Mouse (Mus musculus) heart, adult 2 months (tissue): ENCODE data around the gene Chil4. TPM values are rescaled to one million over a fixed set of nuclear protein-coding genes. Genes with fewer than 3 reads are reported as not detected.
"Not testable (repeated sequence)": the region's sequence is repeated elsewhere in the genome, so short reads cannot be mapped to it uniquely, and the experiment has no call there.

Experiments used
- DNase-seq, 2 experiments: peaks; one replicate each; pipeline ENCODE4 v3.0.0; 2021
- H3K27ac ChIP-seq: fragments of 200-600 bp; 2 replicates; pipeline ENCODE4 v1.8.1; 2022
- H3K27me3 ChIP-seq: fragments of 200-500 bp; 2 replicates; pipeline ENCODE4 v1.6.1; 2012; ENCODE audit warnings: mild to moderate bottlenecking, low read length, inconsistent platforms, mixed read lengths; ENCODE audit not compliant: control insufficient read depth, insufficient read depth
- H3K36me3 ChIP-seq: fragments of 200-500 bp; 2 replicates; pipeline ENCODE4 v1.6.1; 2012; ENCODE audit warnings: low read length, inconsistent platforms; ENCODE audit not compliant: control insufficient read depth, insufficient read depth
- H3K4me1 ChIP-seq: fragments of 200-500 bp; 2 replicates; pipeline ENCODE4 v1.6.1; 2011; ENCODE audit warnings: low read length; ENCODE audit not compliant: control insufficient read depth, insufficient read depth
- H3K4me3 ChIP-seq: fragments of 200-600 bp; 2 replicates; pipeline ENCODE4 v1.8.1; 2022
- H3K79me2 ChIP-seq: fragments of 200-500 bp; replicated peaks from 2 replicates; pipeline ENCODE4 v1.6.1; 2012; ENCODE audit warnings: mild to moderate bottlenecking, inconsistent platforms, low read length, moderate library complexity, mixed read lengths; ENCODE audit not compliant: control insufficient read depth, insufficient read depth
- H3K9ac ChIP-seq: fragments of 200-500 bp; 2 replicates; pipeline ENCODE4 v1.6.1; 2012; ENCODE audit warnings: low read depth, mild to moderate bottlenecking, control low read depth, inconsistent platforms, low read length, mixed read lengths
- CTCF ChIP-seq: fragments of 200-600 bp; IDR thresholded peaks from 2 replicates; pipeline ENCODE4 v1.8.1; 2022; ENCODE audit warnings: antibody characterized with exemption, mild to moderate bottlenecking, moderate library complexity
- EP300 ChIP-seq: fragments of 200-500 bp; IDR thresholded peaks from 2 replicates; pipeline ENCODE4 v1.6.1; 2011; ENCODE audit warnings: low read depth, low read length, control low read depth; ENCODE audit not compliant: insufficient read depth
- POLR2A ChIP-seq: fragments of 200-500 bp; IDR thresholded peaks from 2 replicates; pipeline ENCODE4 v1.6.1; 2011; ENCODE audit warnings: mild to moderate bottlenecking, low read depth, low read length, control low read depth; ENCODE audit not compliant: insufficient read depth
- WGBS: fragments of 180-500 bp; shearing (Covaris S2); methylation state at CpG from one replicate; pipeline ENCODE4 v1.1.7; 2018; 5-methylcytosine and 5-hydroxymethylcytosine counted together
- intact Hi-C: fragments of 180-260 bp; cut with DNase I; formaldehyde crosslinking; loops from one replicate; pipeline ENCODE4 v1.15.1; 2025
- polyA plus RNA-seq: library from polyadenylated mRNA; depleted of rRNA; stranded (reverse); fragments of >200 nt; gene quantifications from 2 replicates; pipeline ENCODE4 v1.2.3, GENCODE M21; 2012
- total RNA-seq, 2 experiments: library from RNA; stranded (reverse); gene quantifications; 2 replicates each; pipeline ENCODE4 v1.2.3; 2021

Gene Chil4
- total and polyA plus RNA-seq, 3 experiments: not detected

- Histone ChIP-seq H3K79me2 (no peaks in the 10 kb centered on the region), H3K27me3 (no peaks in the 10 kb centered on the region), H3K36me3 (no peaks in the 10 kb centered on the region), H3K4me3 (no peak overlapping the region), H3K27ac (no peak overlapping the region), H3K4me1 (no peaks in the 10 kb centered on the region), H3K9ac (no peak overlapping the region)
- TF ChIP-seq CTCF: no peak
- TF ChIP-seq EP300: no peak
- TF ChIP-seq POLR2A: no peak
- DNase-seq: no peak
- intact Hi-C loops: no loop called here
Measured at GRCm38 (mm10) chr3:106196276-106196675, 23.0 kb downstream of the Chil4 start.

- Histone ChIP-seq H3K4me3 (no peak overlapping the region), H3K79me2 (no peaks in the 10 kb centered on the region), H3K27ac (no peak overlapping the region), H3K9ac (no peak overlapping the region), H3K36me3 (no peaks in the 10 kb centered on the region), H3K4me1 (no peaks in the 10 kb centered on the region), H3K27me3 (no peaks in the 10 kb centered on the region)
- no peak for DNase-seq
- WGBS: 82% methylated on average over 12 of the region's 12 CpGs
- TF ChIP-seq CTCF (no peak), POLR2A (no peak), EP300 (no peak)
- intact Hi-C loops: no loop called here
Measured at GRCm38 (mm10) chr3:106195486-106195885, 23.8 kb downstream of the Chil4 start.

GRCm38 (mm10) chr3:106187991-106188390 is 31.3 kb downstream of the Chil4 start:
- DNase-seq: no peak
- intact Hi-C loops: no loop called here
- H3K27ac ChIP-seq: no peak overlapping the region
- no peak overlapping the region for H3K4me3 ChIP-seq
- H3K27me3 ChIP-seq: no peaks in the 10 kb centered on the region
- H3K4me1 ChIP-seq: no peaks in the 10 kb centered on the region
- no peaks in the 10 kb centered on the region for H3K36me3 ChIP-seq
- H3K79me2 ChIP-seq: no peaks in the 10 kb centered on the region
- TF ChIP-seq EP300 (no peak), POLR2A (no peak), CTCF (no peak)
- H3K9ac ChIP-seq: no peak overlapping the region
- 69% methylated on average over 2 of the region's 2 CpGs for WGBS

GRCm38 (mm10) chr3:106177509-106178189 is 41.7 kb downstream of the Chil4 start:
- no peak overlapping the region for H3K27ac ChIP-seq
- no peaks in the 10 kb centered on the region for H3K27me3 ChIP-seq
- no peak overlapping the region for H3K4me3 ChIP-seq
- intact Hi-C loops: no loop called here
- DNase-seq: no peak
- 80% methylated on average over 13 of the region's 13 CpGs for WGBS
- no peaks in the 10 kb centered on the region for H3K79me2 ChIP-seq
- no peak for TF ChIP-seq POLR2A
- no peak for TF ChIP-seq EP300
- TF ChIP-seq CTCF: no peak
- no peak overlapping the region for H3K9ac ChIP-seq
- H3K36me3 ChIP-seq: no peaks in the 10 kb centered on the region
- no peaks in the 10 kb centered on the region for H3K4me1 ChIP-seq

- H3K9ac ChIP-seq, H3K27me3 ChIP-seq, H3K4me1 ChIP-seq, H3K79me2 ChIP-seq, H3K27ac ChIP-seq, H3K4me3 ChIP-seq, H3K36me3 ChIP-seq, intact Hi-C loops, DNase-seq: not testable (repeated sequence)
- WGBS: 40% methylated on average over 2 of the region's 2 CpGs
Measured at GRCm38 (mm10) chr3:106174971-106175370, 44.3 kb downstream of the Chil4 start.

- H3K9ac ChIP-seq, DNase-seq, intact Hi-C loops, H3K27me3 ChIP-seq, H3K79me2 ChIP-seq, H3K27ac ChIP-seq, H3K4me3 ChIP-seq, H3K4me1 ChIP-seq, H3K36me3 ChIP-seq: not testable (repeated sequence)
- WGBS: 43% methylated on average over 2 of the region's 2 CpGs
Measured at GRCm38 (mm10) chr3:106172506-106172905, 46.8 kb downstream of the Chil4 start.
